Mouse (Mus musculus): ENCODE measurements around the gene Ubxn7. TPM values are rescaled to one million over a fixed set of nuclear protein-coding genes. Genes with fewer than 3 reads are reported as not detected.

Gene Ubxn7
- polyA plus RNA-seq, 1 experiment: 0.39 TPM

- Histone ChIP-seq H3K4me3 (replicated peaks) (no peak overlapping the region), H3K9me3 (ENCODE audit: control insufficient read depth, low read length) (no peaks in the 10 kb centered on the region), H3K36me3 (ENCODE audit: control insufficient read depth) (peaks cover 17% of the 10 kb centered on the region), H3K27me3 (ENCODE audit: control insufficient read depth) (no peaks in the 10 kb centered on the region), H3K4me1 (ENCODE audit: control insufficient read depth) (no peaks in the 10 kb centered on the region; the same call in 1 of the 2 replicates)
- TF ChIP-seq TAL1 (IDR thresholded peaks at IDR 0.05; ENCODE audit: low read length) (no peak), GATA1 (IDR thresholded peaks at IDR 0.05; ENCODE audit: low read length) (no peak)
These were observed 63.9 kb downstream of the Ubxn7 start for GRCm38 (mm10) chr16:32395679-32396540.

- Histone ChIP-seq H3K4me1 (ENCODE audit: control insufficient read depth) (no peaks in the 10 kb centered on the region; the same call in 1 of the 2 replicates), H3K9me3 (ENCODE audit: control insufficient read depth, low read length) (no peaks in the 10 kb centered on the region)
- TF ChIP-seq TAL1 (IDR thresholded peaks at IDR 0.05; ENCODE audit: low read length) (no peak), GATA1 (IDR thresholded peaks at IDR 0.05; ENCODE audit: low read length) (no peak)
These were observed 64.4 kb downstream of the Ubxn7 start for GRCm38 (mm10) chr16:32396541-32396835.

DNA sequence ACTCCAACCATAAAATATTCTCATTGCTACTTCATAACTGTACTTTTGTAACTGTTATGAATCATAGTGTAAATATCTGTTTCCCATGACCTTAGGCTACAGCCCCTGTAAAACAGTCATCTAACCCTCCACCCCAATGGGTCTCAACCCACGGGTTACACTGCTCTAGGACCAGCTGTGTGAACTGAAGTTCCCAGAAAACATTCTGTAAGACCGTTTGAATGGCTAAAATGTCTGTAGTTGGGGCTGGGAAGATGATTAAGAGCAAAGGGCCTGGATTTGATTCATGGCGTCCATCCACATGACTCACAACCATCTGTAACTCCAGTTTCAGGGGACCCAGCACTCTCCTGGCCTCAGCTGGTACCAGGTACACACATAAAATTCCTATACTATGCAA, 66.1 kb downstream of the Ubxn7 start:
- Histone ChIP-seq H3K27me3 (ENCODE audit: control insufficient read depth) (no peaks in the 10 kb centered on the region), H3K4me3 (replicated peaks) (no peak overlapping the region), H3K36me3 (ENCODE audit: control insufficient read depth) (peaks cover 4% of the 10 kb centered on the region), H3K4me1 (ENCODE audit: control insufficient read depth) (no peaks in the 10 kb centered on the region; the same call in 1 of the 2 replicates), H3K9me3 (ENCODE audit: control insufficient read depth, low read length) (no peaks in the 10 kb centered on the region)
- no peak for TF ChIP-seq TAL1 (IDR thresholded peaks at IDR 0.05; ENCODE audit: low read length)
- no peak for TF ChIP-seq GATA1 (IDR thresholded peaks at IDR 0.05; ENCODE audit: low read length)

More at GRCm38 (mm10) chr16:32396541-32396835, 64.4 kb downstream of the Ubxn7 start:
- H3K27me3 ChIP-seq (ENCODE audit: control insufficient read depth): no peaks in the 10 kb centered on the region
- H3K4me3 ChIP-seq (replicated peaks): no peak overlapping the region
- peaks cover 11% of the 10 kb centered on the region for H3K36me3 ChIP-seq (ENCODE audit: control insufficient read depth)

GRCm38 (mm10) chr16:32400267-32400666, 68.2 kb downstream of the Ubxn7 start, which contains the start of gene Tm4sf19:
Gene Tm4sf19, plus strand, starts transcription at chr16:32400506.
- Histone ChIP-seq H3K27me3 (ENCODE audit: control insufficient read depth) (no peaks in the 10 kb centered on the region), H3K4me3 (replicated peaks) (no peak within 1 kb of the TSS), H3K9me3 (ENCODE audit: control insufficient read depth, low read length) (no peaks in the 10 kb centered on the region), H3K36me3 (ENCODE audit: control insufficient read depth) (no peaks in the 10 kb centered on the region), H3K4me1 (ENCODE audit: control insufficient read depth) (no peaks in the 10 kb centered on the region; the same call in 1 of the 2 replicates)
- TF ChIP-seq TAL1 (IDR thresholded peaks at IDR 0.05; ENCODE audit: low read length): no peak
- no peak for TF ChIP-seq GATA1 (IDR thresholded peaks at IDR 0.05; ENCODE audit: low read length)

GRCm38 (mm10) chr16:32401335-32401965, 69.4 kb downstream of the Ubxn7 start:
- Histone ChIP-seq H3K9me3 (ENCODE audit: control insufficient read depth, low read length) (no peaks in the 10 kb centered on the region), H3K36me3 (ENCODE audit: control insufficient read depth) (no peaks in the 10 kb centered on the region), H3K4me3 (replicated peaks) (no peak overlapping the region), H3K27me3 (ENCODE audit: control insufficient read depth) (no peaks in the 10 kb centered on the region), H3K4me1 (ENCODE audit: control insufficient read depth) (no peaks in the 10 kb centered on the region; the same call in 1 of the 2 replicates)
- TF ChIP-seq GATA1 (IDR thresholded peaks at IDR 0.05; ENCODE audit: low read length) (no peak), TAL1 (IDR thresholded peaks at IDR 0.05; ENCODE audit: low read length) (no peak)

DNA sequence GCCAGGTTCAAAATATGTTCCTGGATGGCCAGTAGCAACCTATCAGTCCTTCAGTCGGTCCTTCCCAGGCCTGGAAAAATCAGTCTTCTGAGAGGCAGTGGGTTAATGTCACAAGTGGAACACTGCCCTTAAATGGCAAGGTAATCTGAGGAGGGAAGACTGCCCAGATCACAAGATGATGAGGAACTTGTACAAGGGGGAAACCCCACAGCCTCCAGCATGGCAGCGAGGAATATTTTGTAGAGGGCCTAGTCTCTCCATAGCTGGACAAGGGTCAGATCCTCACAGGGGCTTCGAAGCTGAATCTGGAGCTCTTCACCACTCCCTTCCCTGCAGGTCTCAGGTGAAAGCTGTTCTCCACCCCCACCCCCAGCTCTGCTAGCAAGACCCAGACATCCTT, 70.8 kb downstream of the Ubxn7 start:
- no peaks in the 10 kb centered on the region for H3K9me3 ChIP-seq (ENCODE audit: control insufficient read depth, low read length)
- no peak for TF ChIP-seq GATA1 (IDR thresholded peaks at IDR 0.05; ENCODE audit: low read length)
- TF ChIP-seq TAL1 (IDR thresholded peaks at IDR 0.05; ENCODE audit: low read length): no peak
- no peaks in the 10 kb centered on the region; the same call in 1 of the 2 replicates for H3K4me1 ChIP-seq (ENCODE audit: control insufficient read depth)
- H3K27me3 ChIP-seq (ENCODE audit: control insufficient read depth): no peaks in the 10 kb centered on the region; the same call in 1 of the 2 replicates
- no peaks in the 10 kb centered on the region for H3K36me3 ChIP-seq (ENCODE audit: control insufficient read depth)
- H3K4me3 ChIP-seq (replicated peaks): no peak overlapping the region

GRCm38 (mm10) chr16:32405716-32406115, 73.7 kb downstream of the Ubxn7 start:
- no peaks in the 10 kb centered on the region; the same call in 1 of the 2 replicates for H3K27me3 ChIP-seq (ENCODE audit: control insufficient read depth)
- TF ChIP-seq TAL1 (IDR thresholded peaks at IDR 0.05; ENCODE audit: low read length): no peak
- no peaks in the 10 kb centered on the region for H3K36me3 ChIP-seq (ENCODE audit: control insufficient read depth)
- H3K4me1 ChIP-seq (ENCODE audit: control insufficient read depth): no peaks in the 10 kb centered on the region
- no peaks in the 10 kb centered on the region for H3K9me3 ChIP-seq (ENCODE audit: control insufficient read depth, low read length)
- H3K4me3 ChIP-seq (replicated peaks): no peak overlapping the region

DNA sequence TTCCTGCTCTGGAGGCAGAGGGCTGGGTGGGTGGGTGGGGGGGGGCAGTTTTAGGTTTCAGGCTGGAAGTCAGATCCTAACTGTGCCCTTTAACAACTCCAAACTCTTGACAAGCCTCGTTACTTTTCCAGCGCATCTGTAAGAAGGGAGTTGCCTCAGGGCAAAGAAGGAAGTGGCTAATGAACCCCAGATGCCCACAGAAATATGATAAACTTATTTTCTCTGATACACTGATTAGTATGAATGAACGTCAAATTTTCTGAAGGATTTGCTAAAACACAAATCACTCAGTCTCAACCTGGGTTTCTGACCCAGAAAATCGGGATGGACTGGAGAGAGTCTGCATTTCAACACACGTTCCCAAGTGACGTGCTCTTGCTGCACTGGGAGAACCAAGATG, 74.6 kb downstream of the Ubxn7 start:
- TF ChIP-seq TAL1 (IDR thresholded peaks at IDR 0.05; ENCODE audit: low read length) (no peak), GATA1 (IDR thresholded peaks at IDR 0.05; ENCODE audit: low read length) (no peak)
- no peaks in the 10 kb centered on the region for H3K9me3 ChIP-seq (ENCODE audit: control insufficient read depth, low read length)
- H3K4me1 ChIP-seq (ENCODE audit: control insufficient read depth): no peaks in the 10 kb centered on the region
- H3K36me3 ChIP-seq (ENCODE audit: control insufficient read depth): no peaks in the 10 kb centered on the region
- no peaks in the 10 kb centered on the region; the same call in 1 of the 2 replicates for H3K27me3 ChIP-seq (ENCODE audit: control insufficient read depth)
- no peak overlapping the region for H3K4me3 ChIP-seq (replicated peaks)

DNA sequence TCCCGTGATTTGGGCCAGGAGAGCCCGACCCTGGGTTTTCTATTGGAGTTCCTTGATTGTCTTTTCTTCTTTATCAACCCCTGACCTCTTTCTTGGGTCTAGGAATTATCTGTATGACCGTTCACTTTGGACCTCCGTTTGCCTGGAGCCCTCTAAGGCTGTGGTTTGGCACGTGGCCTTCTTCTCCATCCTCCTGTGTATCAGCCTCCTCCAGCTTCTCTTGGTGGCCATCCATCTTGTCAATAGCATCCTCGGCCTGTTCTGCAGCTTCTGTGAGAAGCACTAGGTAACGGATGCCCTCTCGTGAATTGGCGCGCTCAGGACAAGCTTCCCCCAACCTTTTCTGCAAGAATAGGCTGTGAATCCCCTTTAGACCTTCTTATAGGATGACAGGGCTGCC, 75.7 kb downstream of the Ubxn7 start:
- Histone ChIP-seq H3K4me1 (ENCODE audit: control insufficient read depth) (no peaks in the 10 kb centered on the region), H3K27me3 (ENCODE audit: control insufficient read depth) (no peaks in the 10 kb centered on the region; the same call in 1 of the 2 replicates), H3K36me3 (ENCODE audit: control insufficient read depth) (no peaks in the 10 kb centered on the region), H3K4me3 (replicated peaks) (no peak overlapping the region), H3K9me3 (ENCODE audit: control insufficient read depth, low read length) (no peaks in the 10 kb centered on the region)
- TF ChIP-seq GATA1 (IDR thresholded peaks at IDR 0.05; ENCODE audit: low read length): no peak
- no peak for TF ChIP-seq TAL1 (IDR thresholded peaks at IDR 0.05; ENCODE audit: low read length)
